Mouse (Mus musculus) c-Kit-negative CD71-positive TER-119-positive erythroid progenitor cells, embryonic 14.5 days (primary cell): Measurements from ENCODE around the gene Cradd.

Experiments used
- DNase-seq: peaks from one replicate; pipeline ENCODE4 v3.0.0-alpha.2; 2013; ENCODE audit warnings: low read depth, low spot score

The Cradd gene

DNA sequence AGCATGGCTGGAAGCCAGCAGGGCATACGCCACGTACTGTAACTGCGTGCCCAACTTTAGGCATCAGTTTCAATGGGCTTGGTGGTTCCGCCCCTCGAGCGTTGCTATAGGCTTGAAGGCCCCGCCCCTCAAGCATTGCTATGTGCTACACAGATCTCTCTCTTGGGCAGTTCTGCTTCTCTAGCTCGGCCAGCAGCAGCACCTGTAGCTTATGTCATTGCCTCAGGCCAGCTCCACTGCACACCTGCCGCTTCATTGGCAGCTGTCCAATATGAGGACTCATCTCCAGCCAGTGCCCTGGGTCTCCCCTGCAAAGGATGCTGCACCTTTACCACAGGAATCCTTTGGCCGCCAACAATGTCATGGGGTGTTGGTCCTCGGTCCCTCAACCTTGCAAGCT, 45.8 kb downstream of the Cradd start:
- no peak for DNase-seq

DNA sequence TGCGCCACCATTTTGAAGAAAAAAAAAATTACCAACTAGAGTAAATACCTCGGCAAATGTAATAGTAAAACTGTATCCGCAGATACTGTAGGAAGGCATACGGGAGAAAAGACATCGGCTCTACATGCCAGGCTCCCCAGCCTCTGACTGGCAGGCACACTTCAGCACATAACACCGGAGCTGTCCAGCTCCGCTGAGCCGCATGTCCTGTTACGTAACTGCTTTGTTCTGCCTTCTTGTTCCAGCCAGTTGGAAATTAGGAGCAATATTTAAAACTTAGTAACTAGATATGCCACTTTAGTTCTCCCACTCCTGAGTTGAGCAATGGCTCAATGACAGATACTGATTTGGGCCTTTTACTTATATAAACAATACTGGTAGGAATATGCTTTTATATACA, 48.4 kb downstream of the Cradd start:
- no peak for DNase-seq

DNA sequence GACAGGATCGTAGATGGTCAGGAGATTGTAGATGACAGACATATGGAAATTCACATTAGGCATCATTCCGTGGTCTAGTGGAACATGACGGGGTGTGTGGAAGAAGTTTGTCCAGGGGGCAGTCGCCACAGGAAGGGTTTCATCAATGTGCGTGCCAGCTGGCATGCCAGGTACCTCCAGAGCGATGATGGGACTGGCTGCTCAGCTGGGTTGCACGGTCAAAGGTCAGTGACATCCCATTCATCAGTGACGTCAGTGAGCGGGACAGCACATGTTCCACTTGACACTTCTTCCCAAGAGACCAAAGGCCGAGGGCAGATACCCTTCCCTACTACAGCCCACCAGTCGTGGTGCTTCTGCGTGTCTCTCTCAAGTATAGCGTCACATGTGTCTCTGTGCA, 50.7 kb downstream of the Cradd start:
- DNase-seq = no peak

DNA sequence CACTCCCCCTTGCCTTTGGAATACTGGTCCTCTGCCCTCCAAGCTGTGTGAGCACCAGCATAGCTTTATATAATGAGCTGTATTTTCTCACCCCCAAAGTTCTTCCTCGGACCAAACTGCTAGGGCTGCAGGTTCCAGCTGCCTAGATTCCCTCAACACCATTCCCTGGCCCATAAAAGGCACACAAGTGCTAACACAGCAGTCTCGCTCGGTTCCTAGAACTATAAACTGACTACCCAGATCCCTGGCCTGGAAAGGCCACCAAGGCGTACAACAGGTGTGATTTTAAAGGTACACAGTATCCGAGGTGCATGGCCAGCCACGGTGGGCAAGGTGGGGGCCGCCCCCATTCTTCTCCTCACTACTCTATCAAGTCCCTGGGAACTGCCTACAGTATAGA, 54.8 kb downstream of the Cradd start:
- DNase-seq = no peak

DNA sequence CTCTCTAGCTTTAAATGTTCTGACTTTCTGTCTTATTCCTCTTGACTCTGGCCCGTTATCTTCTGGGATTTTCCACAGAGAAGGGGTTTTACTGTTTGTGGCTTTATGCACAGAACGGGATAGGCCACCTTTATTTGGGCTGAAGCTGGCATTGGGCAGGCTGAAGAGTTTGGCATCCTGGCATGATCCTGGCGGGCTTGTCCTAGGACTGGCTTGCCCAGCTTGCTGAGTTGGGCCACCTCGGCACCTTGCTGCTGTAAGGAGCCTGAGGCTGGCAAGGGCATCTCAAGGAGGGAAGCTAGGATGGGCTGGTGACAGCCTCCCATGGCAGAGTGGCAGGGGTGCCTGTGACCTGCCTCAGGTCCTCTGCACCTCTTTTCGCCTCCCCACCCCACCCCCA, 55.6 kb downstream of the Cradd start:
- DNase-seq = no peak

DNA sequence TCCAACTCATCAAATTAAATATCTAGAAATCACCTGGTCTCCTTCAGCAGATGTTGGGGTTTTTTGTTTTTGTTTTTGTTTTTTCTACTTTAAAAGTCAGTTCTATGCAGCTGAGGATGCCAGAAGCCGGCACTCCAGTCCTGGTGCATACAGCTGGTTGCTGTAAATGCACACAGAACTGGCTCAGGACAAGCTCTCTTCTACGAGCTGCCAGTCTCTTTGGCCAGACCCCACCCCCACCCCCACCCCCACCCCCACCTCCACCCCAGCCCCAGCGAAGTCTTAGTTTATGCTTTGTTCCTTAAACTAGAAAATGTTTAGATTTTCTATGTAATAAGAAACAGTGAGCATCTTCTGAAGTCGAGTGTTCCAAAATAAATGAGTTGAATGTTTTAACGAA, 57.0 kb downstream of the Cradd start:
- DNase-seq = no peak

DNA sequence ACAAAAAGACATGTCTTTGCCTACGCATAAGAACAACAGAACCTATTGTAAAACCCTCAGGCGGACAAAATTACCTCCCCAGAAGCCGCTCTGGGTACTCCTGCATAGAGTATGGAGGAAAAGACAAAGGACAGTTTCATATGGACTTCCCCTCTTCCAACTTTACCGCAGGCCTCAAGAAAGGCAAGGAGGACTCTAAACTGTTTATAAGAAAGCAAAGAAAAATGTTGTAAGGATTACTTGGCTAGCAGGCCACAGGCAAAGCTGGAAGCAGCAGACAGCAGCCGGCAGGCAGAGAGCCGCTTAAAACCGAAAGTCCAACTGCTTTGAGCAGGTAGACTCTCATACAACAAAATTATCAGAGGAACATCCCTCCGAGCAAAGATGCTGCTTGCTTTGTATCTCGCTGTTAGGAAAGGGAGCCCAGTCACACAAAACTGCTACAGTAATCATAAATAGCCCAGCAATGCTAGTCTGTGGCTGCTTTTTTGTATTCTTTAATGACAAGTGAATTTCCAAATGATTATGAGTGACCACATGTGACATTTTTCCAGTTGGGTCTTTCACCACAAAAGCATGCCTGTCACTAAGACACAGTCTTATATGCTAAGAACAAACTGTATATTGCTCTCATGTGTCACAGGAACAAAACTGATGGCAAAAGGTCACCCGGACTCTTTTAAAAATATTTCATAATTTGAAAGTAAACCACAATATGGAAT, 57.7 kb downstream of the Cradd start:
- DNase-seq = no peak

DNA sequence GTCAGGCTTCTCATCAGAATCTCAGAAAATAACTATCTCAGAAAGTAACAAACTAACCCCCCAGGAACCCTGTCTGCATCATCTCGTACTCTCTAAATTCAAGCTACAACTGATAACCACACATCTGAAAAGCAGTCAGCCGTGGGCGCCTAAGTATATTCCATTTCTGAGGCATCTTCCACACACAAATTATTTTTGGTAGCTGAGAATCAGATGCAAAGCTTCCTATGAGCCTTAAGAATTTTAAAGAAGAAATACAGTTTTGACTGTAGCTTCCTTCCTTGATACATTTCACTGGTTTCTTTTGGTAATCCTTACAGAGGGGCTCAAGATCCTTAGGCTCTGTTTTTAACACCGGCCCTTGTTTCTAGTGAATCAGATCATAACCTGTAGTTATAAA, 58.4 kb downstream of the Cradd start:
- no peak for DNase-seq

DNA sequence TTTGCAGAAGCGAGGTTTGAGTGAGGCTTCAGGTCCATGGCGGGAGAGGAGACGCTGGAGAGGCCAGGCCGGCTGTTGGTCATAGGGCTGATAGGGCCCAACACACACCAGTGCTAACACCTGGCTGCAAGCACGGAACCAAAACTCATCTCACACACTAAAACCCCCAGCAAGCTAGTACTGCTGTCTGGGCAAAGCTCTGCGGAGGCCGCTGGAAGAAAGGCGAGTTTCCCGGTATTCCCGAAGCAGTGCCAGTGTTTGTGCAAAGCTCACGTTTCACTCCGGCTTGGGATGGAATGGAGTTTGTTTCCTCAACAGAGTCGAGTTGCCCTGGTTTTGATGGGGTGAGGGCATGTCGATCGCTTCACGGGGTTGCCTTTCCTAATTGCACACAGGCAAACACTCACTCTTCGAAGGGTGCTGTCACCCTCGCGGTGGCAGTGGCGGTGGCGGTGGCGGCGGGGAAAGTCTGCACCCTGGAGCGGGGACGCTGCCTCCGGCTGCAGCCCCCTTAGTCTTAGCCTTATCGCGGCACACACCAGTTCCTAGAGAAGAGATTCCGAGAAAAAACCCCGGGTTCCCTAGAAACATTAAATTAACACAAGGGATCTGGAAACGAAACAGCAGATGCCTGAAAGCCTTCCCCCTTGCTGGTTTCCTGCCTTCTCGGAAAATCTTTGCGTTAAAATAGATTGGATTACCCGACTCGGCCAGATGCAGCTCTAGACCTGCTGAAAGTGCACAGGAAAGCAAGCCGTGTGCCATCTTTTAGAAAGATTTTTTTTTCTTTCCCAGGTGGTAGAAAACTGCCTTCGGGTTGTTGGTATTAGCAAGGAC, 59.2 kb downstream of the Cradd start:
- no peak for DNase-seq

DNA sequence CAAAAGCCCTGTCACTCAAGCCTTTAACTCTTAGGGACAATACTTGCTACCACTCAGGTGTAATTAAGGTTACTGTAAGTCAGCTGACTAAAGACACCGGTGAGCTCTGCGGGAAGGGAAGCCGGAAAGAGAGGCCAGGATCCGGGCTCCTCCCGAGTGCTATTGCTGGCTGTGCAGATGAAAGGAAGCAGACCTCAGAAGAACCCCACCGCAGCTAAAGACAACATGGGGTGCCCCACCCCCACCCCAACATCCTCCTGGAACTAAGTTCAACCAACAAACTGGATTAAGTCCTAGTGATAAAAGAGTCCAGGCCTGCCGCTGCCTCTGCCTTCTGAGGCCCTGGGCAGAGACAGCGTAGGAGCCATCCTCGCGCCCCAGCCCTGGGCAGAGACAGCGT, 61.5 kb downstream of the Cradd start:
- DNase-seq = no peak

DNA sequence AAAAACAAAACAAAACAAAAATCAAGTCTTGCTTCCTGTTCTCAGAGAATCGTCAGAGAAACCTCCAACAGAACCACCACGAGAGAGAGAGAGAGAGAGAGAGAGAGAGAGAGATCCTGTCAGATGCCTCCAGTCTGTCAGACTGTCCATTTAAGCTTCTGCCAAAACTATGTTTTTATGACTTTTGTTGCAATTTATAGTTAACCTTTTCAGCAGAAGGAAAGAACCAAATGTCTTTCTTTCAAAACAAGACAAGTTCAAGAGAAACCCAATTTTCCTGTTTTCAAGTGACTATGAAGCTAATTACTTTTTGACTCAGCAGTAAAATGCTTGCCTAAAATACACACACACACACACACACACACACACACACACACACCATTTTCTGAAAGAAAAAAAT, 62.7 kb downstream of the Cradd start:
- DNase-seq = no peak

DNA sequence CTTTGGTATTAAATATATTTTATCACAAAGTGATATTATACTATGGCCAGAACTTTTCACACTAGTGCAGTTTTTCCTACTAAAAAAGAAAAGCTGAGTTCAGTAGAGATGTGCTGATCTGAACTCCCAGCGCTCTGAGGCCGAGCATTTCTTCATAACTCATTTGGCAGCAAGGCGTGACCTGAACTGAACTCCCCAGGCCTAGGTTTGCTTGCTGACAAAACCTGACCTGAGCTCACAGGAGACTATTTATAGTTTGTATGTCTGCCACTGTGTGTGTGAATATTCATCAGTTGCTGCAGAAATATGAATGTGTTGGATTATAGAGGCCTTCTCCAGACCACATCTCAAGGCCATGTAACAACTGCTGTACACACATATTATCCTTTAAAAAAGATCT, 63.5 kb downstream of the Cradd start:
- DNase-seq = no peak

DNA sequence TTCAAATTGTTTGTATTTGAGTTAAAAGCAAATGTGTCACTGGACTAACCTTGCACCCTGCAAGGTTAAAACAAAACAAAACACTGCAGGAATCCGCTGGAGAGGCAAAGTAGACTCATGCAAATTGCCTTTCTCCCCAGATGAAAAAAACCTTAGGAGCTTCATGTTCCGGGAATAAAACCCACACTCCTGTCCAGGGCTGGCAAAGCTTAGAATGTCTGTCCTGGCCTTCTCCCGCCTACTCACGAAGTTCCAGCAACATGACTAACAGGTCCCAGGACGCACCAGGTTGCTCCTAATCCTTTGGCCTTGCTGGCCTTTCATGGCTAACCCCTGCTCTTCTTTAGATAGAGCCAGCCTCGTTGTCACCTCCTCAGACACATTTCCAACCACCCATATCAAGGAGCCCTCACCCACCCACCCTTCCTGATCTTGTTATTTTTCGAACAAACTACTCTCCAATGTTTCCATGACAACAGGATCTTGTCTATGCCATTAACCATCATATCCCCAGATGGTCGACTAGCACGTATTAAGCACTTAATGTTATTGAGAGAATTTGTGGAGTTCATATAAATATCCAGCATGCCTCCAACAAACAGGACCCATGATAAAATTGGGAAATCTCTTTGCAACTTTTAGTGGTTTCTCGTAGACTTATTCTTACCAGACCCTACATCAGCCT, 65.3 kb downstream of the Cradd start:
- no peak for DNase-seq

DNA sequence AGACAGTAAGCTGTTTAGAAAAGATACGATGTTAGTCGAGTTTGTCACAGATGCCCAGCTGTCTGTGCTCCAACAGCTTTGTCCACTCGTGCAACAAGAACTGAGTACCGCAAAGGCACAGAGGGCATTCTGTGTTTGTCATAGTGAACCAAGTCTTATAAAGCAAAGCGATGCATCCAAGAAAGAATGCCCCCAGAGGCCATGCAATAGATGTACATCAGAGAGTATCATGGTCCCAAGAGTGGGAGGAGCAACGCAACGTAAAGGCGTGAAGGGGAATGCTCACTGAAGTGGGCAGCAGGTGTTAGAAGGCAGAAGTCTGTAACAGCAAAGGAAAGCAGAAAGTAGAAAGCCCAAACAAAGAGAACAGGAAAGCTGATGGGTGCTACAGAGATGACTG, 66.0 kb downstream of the Cradd start:
- DNase-seq = no peak

DNA sequence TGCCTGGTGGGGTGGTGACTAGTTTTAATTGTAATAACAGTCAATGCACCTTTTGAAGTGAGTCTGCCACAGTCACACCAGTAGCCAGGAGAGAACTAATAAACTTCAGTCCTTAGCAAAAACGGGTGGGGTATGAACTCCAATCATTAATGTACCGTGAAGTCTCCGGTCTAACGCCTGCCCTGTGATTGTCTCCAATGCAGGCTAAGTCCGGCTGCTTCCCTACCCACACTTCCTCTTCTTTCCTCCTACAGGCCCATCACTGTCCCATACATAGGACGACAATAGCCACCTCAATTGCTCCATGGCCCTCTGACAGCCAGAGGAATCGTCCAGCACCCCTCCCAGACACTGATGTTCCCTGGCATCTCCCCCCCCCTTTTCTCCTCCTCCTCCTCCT, 67.8 kb downstream of the Cradd start:
- no peak for DNase-seq

DNA sequence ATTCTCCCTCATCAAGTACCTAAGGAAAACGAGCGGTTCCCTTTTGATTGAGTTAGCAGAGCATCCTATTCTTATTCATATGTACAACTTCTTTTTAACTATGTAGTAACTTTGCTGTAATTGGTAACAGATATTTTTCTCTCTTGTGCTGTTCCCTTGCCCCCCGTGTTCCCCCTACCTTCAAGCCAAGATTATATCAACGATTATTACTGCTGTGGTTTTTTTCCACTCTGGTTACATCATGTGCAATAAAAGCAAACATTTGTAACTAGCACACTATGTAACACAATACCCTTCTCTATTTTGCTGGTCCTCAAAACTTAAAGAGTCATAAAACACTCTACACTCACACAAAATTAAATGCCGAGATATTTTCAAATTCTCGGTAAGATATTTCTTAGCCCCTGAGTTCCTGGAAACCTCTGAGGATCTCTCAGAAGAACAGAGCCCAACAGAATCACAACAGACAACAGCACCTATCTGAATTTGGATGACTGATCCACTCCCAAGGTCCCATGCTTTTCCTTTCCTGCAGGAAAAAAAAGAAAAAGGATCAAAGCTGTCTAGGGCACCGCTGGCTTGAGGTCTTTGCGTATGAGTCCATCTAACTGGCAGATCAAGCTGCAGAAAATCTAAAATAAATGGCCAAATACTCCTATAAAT, 68.8 kb downstream of the Cradd start:
- no peak for DNase-seq

DNA sequence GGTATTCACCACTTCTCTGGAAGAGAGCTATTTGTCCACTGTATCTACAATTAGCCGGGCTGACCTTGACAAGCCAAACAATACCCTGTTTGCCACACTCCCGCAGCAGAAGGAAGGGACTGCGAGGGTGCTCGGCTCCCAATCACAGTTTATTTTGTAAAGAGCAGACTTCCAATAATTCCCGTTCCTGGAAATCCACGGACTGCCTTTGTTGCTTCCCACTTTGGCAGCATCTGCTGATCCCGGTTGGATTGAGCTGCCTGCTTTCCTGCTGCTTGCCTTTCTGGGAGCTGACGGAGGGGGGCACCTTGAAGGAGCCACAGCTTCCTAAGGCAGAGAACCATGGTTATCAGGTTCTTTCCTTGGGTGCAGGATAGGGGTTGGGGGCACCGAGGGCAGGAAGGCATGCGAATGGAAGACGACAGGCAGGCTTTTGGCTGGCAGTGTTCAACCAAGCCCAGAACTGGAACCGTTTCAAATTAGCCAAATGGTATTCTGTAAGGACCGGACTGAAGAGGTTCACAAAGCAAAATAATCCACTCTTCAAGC, 69.4 kb downstream of the Cradd start:
- DNase-seq = no peak

DNA sequence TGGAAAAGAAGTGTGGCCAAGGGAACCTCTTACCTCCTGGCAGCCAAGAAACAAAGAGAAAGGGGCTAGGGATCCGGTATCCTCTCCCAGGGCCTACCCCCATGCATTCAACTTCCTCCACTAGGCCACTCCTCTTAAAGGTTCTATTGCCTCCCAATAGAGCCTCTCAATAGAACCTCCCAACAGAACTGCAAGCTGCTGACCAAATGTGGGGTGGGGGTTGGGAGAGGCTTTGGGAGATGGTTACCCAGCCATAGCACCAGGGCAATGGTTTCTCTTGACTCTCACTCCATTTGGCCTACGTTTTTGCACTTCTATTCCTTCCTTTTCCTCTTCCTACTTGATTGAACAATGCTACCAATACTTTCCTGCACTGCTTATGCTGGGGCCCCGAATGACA, 69.9 kb downstream of the Cradd start:
- DNase-seq = no peak

DNA sequence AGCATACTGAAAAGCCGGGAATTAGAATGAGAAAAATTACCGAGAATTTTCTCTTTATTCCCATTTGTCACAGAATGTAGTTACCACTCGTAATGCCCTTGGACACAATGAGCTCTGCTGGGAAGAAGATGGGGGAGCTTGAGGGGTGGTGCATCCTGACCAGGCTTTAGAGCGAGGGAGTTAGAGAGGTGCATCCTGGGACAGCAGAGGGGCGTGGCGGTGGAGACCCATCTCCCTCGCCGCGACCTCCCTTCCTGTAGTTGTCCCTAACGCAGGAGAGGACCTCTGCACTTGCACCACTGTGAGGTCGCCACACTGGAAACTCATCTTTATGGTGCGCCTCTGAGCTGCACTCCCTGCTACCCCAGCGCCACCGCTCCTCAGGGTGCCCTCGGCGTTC, 72.3 kb downstream of the Cradd start:
- no peak for DNase-seq

DNA sequence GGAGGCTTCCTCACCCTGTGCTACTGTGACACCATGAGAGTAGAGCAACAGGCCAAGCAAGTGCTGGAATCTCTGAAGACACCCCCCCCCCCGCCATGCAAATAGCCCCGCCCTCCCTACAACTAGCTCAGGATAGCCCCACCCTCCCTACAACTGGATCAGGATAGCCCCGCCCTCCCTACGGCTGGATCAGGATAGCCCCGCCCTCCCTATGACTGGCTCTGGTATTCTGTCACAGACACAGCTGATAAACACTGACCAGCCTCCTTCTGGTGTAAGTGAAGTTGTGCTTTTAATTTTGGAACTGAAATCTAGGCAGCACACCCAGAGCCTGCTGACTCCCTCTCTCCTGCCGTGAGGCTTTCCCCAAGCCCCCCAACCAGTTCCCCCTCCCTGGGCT, 75.6 kb downstream of the Cradd start:
- no peak for DNase-seq

DNA sequence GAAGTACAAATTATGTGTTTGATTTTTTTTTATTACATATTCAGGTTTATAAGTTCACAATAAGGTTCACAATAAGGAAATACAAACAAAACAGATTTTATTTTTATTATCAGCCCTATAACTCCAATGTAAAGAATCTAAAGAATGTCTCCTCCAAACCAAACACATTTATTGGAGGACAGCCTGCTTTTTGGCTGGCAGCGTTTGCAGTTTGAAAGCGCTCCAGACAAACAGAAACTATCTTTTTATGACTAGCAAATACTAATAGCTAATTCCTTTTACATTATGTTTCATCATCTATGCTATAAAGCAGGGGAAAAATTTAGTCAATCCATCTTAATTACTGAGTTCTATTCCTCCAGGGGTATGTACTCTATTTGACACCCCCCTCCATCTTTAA, 77.2 kb downstream of the Cradd start:
- no peak for DNase-seq

DNA sequence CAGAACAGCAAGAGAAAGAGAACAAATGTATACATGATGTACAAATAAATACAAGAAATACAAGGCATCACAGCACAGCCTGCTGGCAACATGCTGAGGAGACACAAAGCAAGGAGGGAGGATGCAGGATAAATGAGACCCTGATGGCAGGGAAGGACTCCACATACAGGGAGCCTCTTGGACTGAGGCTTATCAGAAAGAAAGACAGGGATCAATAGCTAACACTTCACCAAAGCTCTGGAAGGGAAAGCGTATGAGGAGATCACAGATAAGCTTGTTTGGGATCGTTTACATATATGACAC, 78.3 kb downstream of the Cradd start:
- DNase-seq = no peak
